Mouse (Mus musculus) cerebellum, adult (tissue): Measurements from ENCODE around the gene Vangl2.

Experiments used
- ATAC-seq: cut with Nextera tagmentation; 2 replicates; pipeline ENCODE4 v1.9.2; 2017; ENCODE audit warnings: mild to moderate bottlenecking, moderate library complexity, mixed read lengths; ENCODE audit not compliant: insufficient number of reproducible peaks, low FRiP score, low TSS enrichment

Vangl2 gene

GRCm38 (mm10) chr1:172010042-172010824 is 18.0 kb downstream of the Vangl2 start:
- ATAC-seq: no peak

DNA sequence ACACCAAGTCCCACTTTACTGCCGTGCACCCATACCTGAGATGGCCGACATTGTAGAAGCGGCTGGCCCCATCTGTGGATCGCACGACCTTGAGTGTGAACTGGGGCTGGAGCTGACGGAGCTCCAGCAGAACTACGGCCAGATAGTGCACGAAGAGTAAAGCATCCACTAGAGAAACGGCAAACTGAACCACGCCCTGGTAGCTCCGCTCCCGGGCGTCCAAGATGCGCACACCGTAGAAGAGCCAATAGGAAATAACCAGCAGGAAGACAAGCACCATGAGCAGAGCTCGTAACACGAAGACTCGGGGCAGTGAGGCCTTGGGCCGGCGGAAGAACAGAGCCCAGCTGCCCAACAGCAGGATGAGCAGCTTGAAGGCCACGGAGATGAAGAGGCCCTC is 18.8 kb downstream of the Vangl2 start:
- ATAC-seq: no peak

DNA sequence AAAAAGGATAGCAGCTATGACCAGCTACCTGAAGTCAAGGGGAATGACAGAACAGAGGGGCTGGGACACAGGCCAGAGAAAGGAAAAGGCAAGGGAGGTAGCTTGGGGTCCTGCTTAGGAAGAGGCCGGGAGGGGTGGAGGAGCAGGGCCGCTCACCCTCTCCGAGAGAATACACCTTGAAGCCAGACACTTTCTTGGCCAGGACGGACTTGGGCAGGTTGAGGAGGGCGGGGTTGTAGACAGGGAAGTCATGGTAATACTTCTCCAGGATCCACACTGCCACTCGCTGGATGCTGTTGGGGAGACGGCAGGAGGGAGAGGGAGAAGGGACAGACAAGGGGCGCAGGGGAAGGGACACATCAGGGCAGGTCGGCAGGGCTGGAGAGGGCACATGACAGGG is 19.9 kb downstream of the Vangl2 start:
- no peak for ATAC-seq

DNA sequence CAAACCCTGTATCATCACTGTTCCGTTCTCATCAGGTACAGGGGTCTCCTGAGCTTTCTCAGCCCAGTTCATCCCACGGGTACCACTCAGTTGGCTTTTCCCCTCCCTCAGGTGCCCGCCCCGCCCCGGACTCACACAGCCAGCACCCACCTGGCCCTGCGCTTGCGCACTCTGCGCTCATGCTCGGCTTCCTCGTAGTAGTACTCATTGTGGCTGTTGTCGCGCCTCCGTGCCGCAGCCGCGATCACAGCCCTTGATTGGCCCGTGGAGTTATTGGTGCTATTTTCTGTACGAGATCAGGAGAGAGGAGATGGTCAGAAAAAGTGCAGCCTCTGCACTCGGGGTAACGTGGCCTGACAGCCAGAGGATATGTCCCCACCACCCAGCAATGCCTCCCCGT is 20.5 kb downstream of the Vangl2 start:
- ATAC-seq: no peak

- no peak for ATAC-seq
Observed at GRCm38 (mm10) chr1:172001665-172002064, 26.6 kb downstream of the Vangl2 start.

GRCm38 (mm10) chr1:172000641-172001040 is 27.6 kb downstream of the Vangl2 start:
- no peak for ATAC-seq

- ATAC-seq: no peak
Observed at GRCm38 (mm10) chr1:171998820-171999597, 29.2 kb downstream of the Vangl2 start.

DNA sequence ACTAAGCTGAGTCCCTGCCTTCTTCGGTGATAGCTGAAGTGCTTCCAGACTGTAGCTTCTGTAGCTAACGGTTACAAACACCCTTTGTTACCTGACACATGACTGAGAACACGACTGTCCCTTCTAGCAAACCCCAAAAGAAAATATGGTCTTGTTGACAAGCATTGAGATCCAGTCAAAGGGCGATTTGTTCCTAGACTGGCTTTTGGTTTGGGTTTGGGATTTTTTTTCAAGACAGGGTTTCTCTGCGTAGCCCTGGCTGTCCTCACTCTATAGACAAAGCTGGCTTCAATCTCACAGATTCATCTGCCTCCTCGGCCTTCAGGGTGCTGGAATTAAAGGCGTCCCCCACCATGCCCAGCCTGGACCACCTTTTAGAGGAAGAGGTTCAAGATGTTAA is 31.5 kb downstream of the Vangl2 start:
- no peak for ATAC-seq

DNA sequence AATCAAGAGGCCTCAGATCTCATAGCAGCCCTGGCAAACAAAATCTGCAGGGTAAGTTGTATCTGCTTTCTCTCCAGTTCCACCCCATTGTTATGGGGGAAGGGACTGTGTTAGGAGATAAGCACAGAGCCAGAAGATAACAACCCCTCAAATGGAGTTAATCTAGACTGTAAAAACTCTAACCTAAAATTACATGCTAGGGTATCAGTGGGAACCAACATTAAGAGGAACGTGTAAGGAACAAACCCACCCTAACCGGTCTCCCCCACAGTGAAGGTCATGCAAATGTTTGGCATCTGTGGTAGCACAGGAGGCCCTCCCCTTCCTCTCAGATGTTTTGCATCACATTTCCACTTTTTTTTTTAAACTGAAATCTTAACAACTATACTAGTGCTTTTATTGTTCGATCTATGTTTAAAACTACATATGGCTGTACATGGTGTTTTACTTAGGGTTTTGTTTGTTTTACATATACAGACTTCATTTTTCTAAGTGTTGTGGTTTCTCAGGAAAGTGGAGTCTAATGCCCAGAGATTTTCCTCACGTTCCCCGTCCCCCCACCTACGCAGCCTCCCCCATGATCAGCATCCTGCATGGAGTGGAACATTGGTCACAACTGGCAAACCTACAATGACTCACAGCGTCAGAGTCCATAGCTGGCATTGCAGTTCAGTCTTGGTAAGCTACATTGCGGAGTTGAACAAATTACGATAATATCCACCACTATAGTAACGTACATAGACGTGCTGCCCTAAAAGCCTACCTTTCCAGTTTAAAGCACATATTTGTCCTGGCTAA is 33.1 kb downstream of the Vangl2 start:
- ATAC-seq: no peak

DNA sequence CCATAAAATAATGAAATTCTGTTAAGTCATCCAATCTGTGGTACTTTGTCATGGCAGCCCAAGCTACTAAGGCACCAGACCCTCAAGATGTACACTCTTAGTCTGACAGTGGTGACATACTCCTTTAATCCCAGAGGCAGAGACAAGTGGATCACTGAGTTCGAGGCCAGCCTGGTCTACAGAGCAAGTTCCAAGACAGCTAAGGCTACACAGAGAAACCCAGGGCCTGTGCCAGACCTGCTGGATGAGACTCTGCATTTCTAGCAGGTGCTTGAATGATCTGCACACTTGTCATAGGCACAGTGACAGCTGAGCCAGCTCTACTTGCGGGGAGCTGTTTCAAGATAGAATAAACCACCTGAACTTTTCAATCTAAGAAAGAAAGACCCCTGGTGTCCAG is 33.7 kb downstream of the Vangl2 start:
- ATAC-seq: no peak

- no peak for ATAC-seq
Observed at GRCm38 (mm10) chr1:171992901-171993530, 35.2 kb downstream of the Vangl2 start.

DNA sequence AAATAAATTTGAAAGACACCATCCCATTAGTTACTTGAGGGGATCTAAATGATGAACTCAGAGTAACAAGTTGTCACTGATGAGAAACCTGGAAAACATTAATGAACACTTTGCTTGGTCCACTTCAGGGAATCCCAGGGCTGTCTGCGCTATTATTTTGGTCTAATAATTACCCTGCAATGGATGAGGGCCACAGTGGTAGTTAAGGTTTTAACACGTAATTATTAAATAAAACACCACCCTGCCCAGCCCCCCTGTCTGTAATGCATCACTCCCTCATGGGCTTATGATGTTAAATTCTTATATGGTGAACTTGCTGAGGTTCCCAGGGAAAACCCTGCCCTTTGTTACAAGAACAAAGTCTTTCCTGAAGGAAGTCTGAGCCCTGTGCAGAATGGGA is 36.4 kb downstream of the Vangl2 start:
- no peak for ATAC-seq

- ATAC-seq: no peak
Observed at GRCm38 (mm10) chr1:171984121-171984520, 44.1 kb downstream of the Vangl2 start.

DNA sequence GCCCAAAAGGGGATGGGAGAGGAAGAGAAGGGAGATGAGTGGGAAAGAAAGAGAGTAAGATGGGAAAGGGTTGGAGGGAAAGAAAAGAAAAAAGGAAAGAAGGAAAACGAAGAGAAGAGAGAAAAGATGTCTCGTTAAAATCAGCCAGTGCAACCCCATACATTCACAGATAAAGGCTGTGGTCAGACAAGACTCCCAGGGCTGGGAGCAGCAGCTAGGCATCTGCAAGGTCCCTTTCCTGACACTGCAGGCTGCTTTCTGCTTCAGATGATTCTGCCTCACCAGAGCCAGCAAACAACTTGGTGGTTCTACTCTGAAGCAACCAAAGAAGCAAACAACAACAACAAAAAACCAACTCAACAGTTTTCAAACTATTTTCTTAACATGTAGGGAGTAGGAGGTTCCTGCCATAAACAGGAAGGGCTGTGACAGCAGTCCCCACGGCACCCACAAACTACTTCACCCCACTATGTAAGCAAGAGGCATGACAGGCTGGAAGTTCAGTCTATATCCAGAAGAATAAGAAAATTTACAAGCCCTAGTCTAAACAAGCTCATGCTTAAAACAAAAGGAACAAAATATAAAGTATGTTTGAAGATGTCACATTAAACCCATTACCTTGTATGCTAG is 44.8 kb downstream of the Vangl2 start:
- ATAC-seq: no peak

DNA sequence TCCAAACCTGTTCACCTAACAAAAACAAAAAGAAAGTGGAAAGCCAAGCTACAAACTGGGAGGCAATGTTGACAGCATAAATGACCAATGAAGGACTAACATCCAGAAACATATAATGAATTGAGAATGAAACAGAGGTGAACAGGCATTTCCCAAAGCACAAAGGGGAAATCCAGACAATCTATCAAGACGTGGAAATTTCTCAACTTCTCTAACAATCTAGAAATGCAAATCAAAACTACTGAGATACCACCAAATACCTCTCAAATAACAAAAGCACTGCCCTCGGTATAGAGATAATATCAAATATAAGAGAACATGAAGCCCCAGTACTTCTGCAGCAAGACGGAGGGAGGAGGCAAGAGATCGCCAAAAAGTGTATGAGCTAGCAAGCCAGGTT is 45.5 kb downstream of the Vangl2 start:
- no peak for ATAC-seq

DNA sequence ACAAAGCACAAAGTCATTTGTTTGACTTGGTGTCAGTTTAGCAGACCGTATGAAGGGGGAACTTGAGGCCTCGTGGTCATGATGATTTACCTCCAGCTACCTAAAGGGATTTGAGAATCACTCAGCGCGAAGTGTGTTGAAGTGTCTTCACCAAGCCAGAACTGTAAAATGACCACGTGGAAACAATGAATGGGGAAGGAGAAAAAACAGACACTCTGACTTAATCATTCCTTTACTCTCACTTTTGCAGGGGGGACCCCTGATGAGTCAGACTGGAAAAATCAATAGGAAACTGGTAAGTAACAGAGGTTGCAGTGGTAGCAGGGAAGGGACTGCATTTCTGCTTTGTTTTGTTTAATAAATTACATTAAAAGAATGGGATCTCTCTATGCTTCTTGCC is 46.1 kb downstream of the Vangl2 start:
- no peak for ATAC-seq

DNA sequence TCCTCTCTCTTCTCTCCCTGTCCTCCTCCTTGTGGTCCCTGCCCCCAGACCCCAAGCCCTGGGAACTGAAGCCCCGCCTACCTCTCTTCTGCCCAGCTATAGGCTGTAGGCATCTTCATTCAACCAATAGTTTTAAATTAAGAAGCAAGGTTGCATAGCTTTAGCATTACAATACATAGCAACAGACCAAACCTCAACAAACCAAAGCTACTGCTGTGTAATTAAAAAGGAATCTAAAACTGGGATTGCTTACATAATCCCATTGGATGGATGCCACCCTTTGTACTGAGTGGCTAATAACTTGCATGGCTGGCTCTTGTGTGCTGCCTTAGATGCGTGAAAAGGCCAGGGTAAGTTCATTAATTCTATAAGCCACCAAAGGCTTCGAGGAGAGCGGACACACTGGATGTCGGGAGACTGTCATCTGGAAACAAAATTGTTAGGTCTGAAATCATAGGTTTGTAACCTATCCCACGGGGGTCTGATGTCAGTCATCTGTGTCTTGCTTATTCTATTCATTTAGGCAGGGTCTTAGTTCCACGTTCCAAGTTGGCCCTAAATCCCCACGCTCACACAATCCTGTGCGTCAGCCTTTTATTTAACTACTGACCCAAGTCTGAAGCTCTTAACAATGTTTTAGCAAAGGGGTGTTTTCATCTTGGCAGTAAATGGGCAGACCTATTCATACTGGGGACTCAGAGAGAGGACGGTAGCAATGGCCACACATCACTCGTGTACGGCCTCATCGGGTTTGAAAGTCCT is 48.1 kb downstream of the Vangl2 start:
- no peak for ATAC-seq

DNA sequence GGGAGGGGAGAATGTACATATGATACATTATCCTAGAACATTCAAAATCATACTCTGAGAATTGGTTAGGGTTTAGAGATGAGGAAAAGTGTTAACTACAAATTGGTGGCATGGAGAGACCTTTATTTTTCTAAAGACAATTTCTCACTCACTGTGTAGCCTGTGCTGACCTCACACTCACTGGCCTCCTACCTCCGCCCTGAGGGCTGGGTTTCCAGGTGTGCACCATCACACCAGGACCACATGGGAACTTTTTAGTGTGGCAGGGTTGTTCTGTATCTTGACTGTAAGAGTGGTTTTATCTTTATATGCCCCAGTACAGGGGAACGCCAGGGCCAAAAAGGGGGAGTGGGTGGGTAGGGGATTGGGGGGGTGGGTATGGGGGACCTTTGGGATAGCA is 50.4 kb downstream of the Vangl2 start:
- ATAC-seq: no peak

DNA sequence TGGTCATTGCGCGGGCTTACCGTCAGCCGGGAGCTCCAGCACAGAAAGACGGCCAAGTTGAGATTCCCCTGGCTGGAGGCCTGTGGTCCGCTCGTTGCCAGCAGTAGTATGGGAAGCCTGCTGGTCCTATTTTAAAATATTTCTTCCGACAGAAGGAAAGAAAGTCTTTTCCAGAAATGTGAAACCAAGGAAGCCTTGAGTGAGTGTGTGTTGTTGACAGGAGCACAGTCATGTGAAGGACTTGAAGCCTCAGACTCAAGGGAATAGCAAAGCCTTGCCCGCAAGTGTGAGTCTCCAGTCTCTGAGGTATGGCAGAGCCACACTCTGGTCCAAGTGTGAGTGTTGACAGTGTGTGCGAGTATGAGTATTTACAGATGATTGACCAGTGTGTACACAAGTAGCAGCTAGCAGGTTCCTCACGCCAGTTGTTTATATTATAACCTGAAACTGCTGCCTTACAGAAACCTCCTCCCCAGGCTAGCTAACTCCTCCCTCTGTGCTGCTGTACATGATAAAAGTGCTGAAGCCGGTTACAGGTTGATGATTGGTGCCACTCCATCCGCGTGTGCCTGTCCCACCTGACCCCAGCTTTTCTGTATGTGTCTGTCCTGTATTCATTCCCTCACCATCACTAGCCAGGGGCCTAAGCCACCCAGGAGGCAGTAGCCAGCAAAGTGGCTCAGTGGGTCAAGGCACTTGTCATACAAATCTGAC is 51.3 kb downstream of the Vangl2 start:
- ATAC-seq: no peak
